Mouse (Mus musculus) olfactory bulb, adult 2 months (tissue): ENCODE measurements around the gene Polr2c. TPM values are rescaled to one million over a fixed set of nuclear protein-coding genes. Genes with fewer than 3 reads are reported as not detected.
"Not testable (repeated sequence)": the region's sequence is repeated elsewhere in the genome, so short reads cannot be mapped to it uniquely, and the experiment has no call there.

Experiments used
- H3K27ac ChIP-seq: fragments of 200-500 bp; 2 replicates; pipeline ENCODE4 v1.5.1; 2012; ENCODE audit warnings: low read depth, low read length; ENCODE audit not compliant: insufficient read depth
- H3K4me1 ChIP-seq: fragments of 200-500 bp; 2 replicates; pipeline ENCODE4 v1.6.1; 2012; ENCODE audit warnings: low read length; ENCODE audit not compliant: control insufficient read depth, insufficient read depth
- H3K4me3 ChIP-seq: fragments of 200-500 bp; 2 replicates; pipeline ENCODE4 v1.5.1; 2012; ENCODE audit warnings: mild to moderate bottlenecking, low read depth, low read length, moderate library complexity; ENCODE audit not compliant: insufficient read depth
- CTCF ChIP-seq: fragments of 200-500 bp; IDR thresholded peaks from 2 replicates; pipeline ENCODE4 v1.5.1; 2012; ENCODE audit warnings: low read depth, mild to moderate bottlenecking, low read length, moderate library complexity; ENCODE audit not compliant: insufficient read depth
- POLR2A ChIP-seq: fragments of 200-500 bp; IDR thresholded peaks from 2 replicates; pipeline ENCODE4 v1.6.1; 2012; ENCODE audit warnings: mild to moderate bottlenecking, low read depth, low read length, moderate library complexity; ENCODE audit not compliant: insufficient read depth
- WGBS: fragments of 180-500 bp; shearing (Covaris S2); methylation state at CpG from one replicate; pipeline ENCODE4 v1.1.7; 2018; 5-methylcytosine and 5-hydroxymethylcytosine counted together
- polyA plus RNA-seq: library from polyadenylated mRNA; stranded (reverse); fragments of >200 nt; gene quantifications from 2 replicates; pipeline ENCODE4 v1.2.4, GENCODE M21; 2012; ENCODE audit warnings: low replicate concordance; ENCODE audit not compliant: missing spikeins, insufficient read depth, insufficient read length

Gene Polr2c
- polyA plus RNA-seq, 1 experiment = not detected

DNA sequence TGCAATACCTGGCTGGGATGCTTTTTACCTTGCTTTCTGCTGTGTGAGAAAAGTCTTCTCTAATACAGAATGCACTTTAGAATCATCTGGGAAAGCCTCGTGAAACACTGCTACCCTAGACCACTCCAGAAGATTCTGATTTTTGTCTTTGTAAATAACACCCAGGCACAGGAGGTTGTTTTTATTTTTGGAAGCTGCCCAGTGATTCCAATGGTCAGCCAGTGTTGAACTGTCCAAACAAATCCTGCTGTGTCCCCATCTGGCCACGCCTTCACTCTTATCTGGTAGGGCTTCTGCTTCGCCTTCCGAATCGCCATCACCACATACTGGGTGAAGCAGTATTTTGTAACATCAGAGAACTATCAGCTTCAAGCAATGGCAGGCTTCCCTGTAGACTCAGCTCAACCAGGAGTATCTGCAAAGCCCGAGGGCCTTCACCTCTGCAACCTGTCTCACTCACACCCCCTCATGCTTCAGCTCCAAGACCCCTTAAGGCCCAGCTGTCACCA, 37.5 kb upstream of the Polr2c start:
- WGBS = 88% methylated on average over 6 of the region's 6 CpGs
- Histone ChIP-seq H3K4me3 (no peak overlapping the region), H3K27ac (no peak overlapping the region), H3K4me1 (peaks cover 5% of the 10 kb centered on the region; the same call in 1 of the 2 replicates)
- no peak for TF ChIP-seq CTCF
- TF ChIP-seq POLR2A = no peak

DNA sequence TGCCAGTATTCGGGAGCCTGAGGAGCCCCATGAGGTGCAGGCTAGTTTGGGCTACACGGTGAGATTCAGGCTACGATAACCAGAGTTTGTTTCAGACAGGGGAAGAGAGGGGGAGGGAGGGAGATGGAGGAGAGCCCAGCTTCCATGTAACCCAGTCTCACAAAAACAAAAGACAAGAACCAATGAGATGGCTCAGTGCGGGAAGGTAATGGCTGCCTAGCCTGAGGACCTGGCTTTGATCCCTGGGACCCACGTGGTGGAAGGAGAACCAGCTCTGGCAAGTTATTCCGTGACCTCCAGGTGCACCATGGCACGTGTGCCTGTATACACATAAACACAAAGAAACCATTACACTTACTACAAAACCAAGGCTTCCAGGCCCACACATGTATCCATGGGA, 36.7 kb upstream of the Polr2c start:
- Histone ChIP-seq H3K27ac (no peak overlapping the region), H3K4me3 (no peak overlapping the region), H3K4me1 (peaks cover 5% of the 10 kb centered on the region; the same call in 1 of the 2 replicates)
- 80% methylated on average over 7 of the region's 7 CpGs for WGBS
- TF ChIP-seq POLR2A = no peak
- TF ChIP-seq CTCF = no peak

DNA sequence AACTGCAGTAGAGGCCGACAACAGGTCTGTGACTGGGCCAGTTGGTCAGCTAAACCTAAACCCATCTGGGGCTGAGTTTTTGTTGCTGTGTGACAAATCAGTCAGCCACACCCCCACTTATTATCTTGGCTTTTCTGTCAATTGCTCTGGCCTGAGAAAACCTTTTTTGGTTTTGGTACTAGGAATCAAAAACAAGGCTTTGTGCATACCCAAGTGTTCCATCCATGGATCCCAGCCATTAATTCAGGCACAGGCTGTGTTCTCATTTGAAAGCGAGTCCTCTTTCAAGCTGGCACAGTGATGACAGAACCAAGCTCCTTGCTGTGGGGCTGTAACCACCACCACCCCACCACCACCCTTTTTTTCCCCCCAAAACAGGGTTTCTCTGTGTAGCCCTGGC, 35.9 kb upstream of the Polr2c start:
- Histone ChIP-seq H3K4me1 (peaks cover 5% of the 10 kb centered on the region; the same call in 1 of the 2 replicates), H3K4me3 (no peak overlapping the region), H3K27ac (no peak overlapping the region)
- 76% methylated on average over 2 of the region's 2 CpGs for WGBS
- TF ChIP-seq POLR2A = no peak
- no peak for TF ChIP-seq CTCF

DNA sequence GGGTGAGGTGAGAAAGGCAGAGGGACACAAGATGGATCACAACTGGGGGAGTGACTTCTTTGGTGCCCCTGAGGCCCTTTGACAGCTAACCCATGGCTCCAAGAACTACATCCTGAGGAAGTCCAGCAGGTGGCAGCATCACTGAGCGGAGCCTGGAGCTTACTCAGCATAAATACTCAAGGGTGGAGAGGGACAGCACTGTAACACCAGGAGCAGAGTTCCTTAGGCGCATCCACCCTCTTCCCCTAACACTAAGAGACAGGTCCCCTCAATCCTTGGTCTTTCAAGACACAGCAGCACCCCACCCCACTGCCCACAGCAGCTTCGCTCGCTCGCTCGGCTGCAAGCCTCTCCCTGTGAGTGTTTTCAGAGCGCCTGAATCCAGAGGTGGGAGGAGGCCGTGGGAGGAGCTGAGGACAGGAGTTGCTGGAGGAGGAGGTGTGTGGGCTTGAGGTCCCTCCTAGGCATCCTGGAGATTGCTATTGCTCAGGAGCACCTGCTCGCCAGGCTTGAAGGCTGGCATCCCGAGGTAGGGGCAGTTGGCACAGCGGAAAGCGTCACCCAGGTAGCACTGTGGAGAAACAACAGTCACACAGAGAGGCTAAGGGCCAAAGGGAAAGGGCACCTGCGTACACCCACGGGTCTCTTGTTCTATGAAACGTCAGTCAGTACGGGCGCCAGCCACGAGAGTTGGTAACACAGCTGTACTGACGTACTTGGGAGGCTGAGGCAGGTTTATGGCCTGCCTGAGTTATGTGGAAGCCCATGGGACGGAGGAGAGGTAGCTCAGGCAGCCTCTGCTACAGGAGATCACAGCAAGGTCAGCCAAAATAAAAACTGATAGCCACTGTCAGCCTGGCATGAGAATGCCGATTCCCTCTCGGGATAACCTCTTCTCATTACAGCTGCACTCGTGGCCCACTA, 34.4 kb upstream of the Polr2c start:
- Histone ChIP-seq H3K27ac (no peak overlapping the region), H3K4me3 (no peak overlapping the region), H3K4me1 (peaks cover 5% of the 10 kb centered on the region; the same call in 1 of the 2 replicates)
- 73% methylated on average over 23 of the region's 23 CpGs for WGBS
- TF ChIP-seq POLR2A (no peak), CTCF (0 out of 2 replicates have a peak, but pooled peaks have one; percentile 21)

DNA sequence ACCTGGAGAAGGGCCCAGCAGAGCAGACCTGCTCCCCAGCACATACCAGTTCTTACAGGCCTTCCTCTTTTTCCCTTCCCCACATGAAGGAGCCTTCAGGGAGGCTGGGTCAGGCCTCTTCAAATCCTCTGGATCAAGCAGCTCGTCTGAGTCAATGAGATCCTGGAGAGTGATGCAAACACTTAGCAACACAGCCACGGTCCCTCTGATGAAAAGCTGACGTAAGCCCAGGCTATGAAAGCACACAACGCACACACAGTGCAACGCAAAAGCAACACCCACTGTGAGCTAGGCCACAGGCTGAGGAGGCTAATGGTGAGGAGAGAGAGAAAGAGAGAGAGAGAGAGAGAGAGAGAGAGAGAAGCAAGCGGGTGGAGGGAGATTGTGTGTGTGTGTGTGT, 32.1 kb upstream of the Polr2c start:
- Histone ChIP-seq H3K4me1 (peaks cover 5% of the 10 kb centered on the region; the same call in 1 of the 2 replicates), H3K4me3 (no peak overlapping the region), H3K27ac (no peak overlapping the region)
- no peak for TF ChIP-seq POLR2A
- no peak for TF ChIP-seq CTCF
- 82% methylated on average over 6 of the region's 6 CpGs for WGBS

DNA sequence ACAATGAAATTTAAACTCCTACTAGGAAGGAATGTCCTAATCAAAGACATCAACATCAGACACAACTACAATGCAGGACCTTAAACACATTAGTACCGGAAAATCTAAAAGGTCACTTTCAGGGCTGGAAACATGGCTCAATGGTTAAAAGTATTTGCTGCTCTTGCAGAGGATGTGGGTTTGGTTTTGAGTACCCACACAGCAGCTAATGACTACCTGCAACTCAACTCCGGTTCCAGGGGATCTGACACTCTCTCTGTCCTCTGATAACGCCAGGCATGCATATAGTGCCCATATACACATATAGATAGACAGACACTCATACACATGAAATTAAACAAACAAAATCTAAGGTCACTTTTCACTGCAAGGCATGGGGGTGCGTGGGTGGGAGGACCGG, 31.0 kb upstream of the Polr2c start:
- no peak for TF ChIP-seq POLR2A
- no peak for TF ChIP-seq CTCF
- H3K4me3 ChIP-seq = no peak overlapping the region
- WGBS = 90% methylated on average over 5 of the region's 5 CpGs

DNA sequence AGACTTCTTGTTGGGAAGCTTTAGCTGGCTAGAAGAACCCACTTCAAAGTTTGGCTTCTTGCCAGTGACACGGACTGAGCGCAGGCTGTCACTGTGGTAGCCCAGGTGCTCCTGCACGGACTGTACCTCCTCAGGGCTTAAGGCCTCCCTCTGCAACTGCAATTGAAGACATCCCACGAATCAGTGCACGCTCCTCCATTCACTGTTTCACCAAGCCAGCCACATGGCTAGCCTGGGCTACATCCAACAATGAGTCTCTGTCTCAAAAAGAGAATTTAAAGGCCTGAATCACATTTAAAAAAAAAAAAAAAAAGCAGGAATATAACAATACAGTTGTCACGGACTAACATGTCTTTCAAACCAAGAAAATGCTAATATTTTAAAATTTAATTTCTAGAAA, 29.0 kb upstream of the Polr2c start:
- TF ChIP-seq CTCF = no peak
- no peak for TF ChIP-seq POLR2A
- no peaks in the 10 kb centered on the region for H3K4me1 ChIP-seq
- H3K4me3 ChIP-seq = no peak overlapping the region
- 87% methylated on average over 6 of the region's 6 CpGs for WGBS
- H3K27ac ChIP-seq = no peak overlapping the region

More for the DNA sequence above, 31.0 kb upstream of the Polr2c start:
- H3K27ac ChIP-seq = no peak overlapping the region
- peaks cover 5% of the 10 kb centered on the region; the same call in 1 of the 2 replicates for H3K4me1 ChIP-seq

DNA sequence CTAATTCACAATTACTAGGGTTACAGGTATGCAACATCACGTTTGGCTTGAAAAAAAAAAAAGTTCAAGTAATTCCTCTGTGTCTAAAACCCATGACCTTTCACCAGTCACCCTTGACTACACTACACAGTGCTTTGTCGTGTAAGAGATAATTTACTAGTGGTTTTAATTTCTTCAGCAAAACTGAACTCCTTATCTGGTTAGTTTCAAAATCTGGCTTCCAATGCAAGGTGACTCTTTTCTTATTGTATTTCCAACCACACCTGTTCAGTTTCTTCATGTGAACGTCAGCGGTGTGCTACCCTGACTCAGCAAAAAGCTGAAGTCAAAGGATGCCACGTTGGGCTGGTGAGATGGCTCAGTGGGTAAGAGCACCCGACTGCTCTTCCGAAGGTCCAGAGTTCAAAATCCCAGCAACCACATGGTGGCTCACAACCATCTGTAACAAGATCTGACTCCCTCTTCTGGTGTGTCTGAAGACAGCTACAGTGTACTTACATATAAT, 23.3 kb upstream of the Polr2c start:
- not testable (repeated sequence) for H3K4me3 ChIP-seq, H3K27ac ChIP-seq
- H3K4me1 ChIP-seq = peaks cover 10% of the 10 kb centered on the region; the same call in 1 of the 2 replicates
- 79% methylated on average over 7 of the region's 7 CpGs for WGBS

DNA sequence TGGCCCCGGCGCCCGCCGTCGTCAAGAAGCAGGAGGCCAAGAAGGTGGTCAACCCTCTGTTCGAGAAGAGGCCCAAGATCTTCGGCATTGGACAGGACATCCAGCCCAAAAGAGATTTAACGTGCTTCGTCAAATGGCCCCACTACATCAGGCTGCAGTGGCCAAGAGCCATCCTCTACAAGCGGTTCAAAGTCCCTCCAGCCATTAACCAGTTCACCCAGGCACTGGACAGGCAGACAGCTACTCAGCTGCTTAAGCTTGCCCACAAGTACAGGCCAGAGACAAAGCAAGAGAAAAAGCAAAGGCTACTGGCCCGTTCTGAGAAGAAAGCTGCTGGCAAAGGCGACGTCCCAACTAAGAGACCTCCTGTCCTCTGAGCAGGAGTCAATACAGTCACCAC, 21.5 kb upstream of the Polr2c start:
- not testable (repeated sequence) for H3K27ac ChIP-seq, H3K4me3 ChIP-seq
- WGBS = 81% methylated on average over 13 of the region's 13 CpGs
- peaks cover 10% of the 10 kb centered on the region; the same call in 1 of the 2 replicates for H3K4me1 ChIP-seq
